Mouse (Mus musculus) lung, embryonic 14.5 days (tissue): Measurements from ENCODE around the gene Por. TPM values are rescaled to one million over a fixed set of nuclear protein-coding genes. Genes with fewer than 3 reads are reported as not detected.

Source experiments
- ATAC-seq: fragments of 200-750 bp; cut with Nextera tagmentation; 2 replicates; pipeline ENCODE4 v1.8.0; 2017; ENCODE audit warnings: mild to moderate bottlenecking, moderate TSS enrichment, moderate library complexity; ENCODE audit not compliant: insufficient read depth
- DNase-seq: peaks from one replicate; pipeline ENCODE4 v3.0.0-alpha.2; 2015
- H3K27ac ChIP-seq: fragments of 300-500 bp; sonication (generic); 2 replicates; pipeline ENCODE4 v1.5.1; 2014; ENCODE audit warnings: low read depth, mild to moderate bottlenecking, moderate library complexity
- H3K27me3 ChIP-seq: fragments of 300-500 bp; sonication (generic); 2 replicates; pipeline ENCODE4 v1.6.1; 2014; ENCODE audit warnings: low read length, control low read depth; ENCODE audit not compliant: insufficient read depth
- H3K36me3 ChIP-seq: fragments of 300-500 bp; sonication (generic); 2 replicates; pipeline ENCODE4 v1.6.1; 2014; ENCODE audit warnings: control low read depth; ENCODE audit not compliant: insufficient read depth
- H3K4me1 ChIP-seq: fragments of 300-500 bp; sonication (generic); 2 replicates; pipeline ENCODE4 v1.6.1; 2014; ENCODE audit warnings: antibody characterized with exemption, control low read depth; ENCODE audit not compliant: insufficient read depth
- H3K4me2 ChIP-seq: fragments of 300-500 bp; sonication (generic); 2 replicates; pipeline ENCODE4 v1.6.1; 2014; ENCODE audit warnings: mild to moderate bottlenecking
- H3K4me3 ChIP-seq: fragments of 300-500 bp; sonication (generic); 2 replicates; pipeline ENCODE4 v1.5.1; 2014; ENCODE audit warnings: low read depth, low read length
- H3K9ac ChIP-seq: fragments of 300-500 bp; sonication (generic); 2 replicates; pipeline ENCODE4 v1.6.1; 2014
- H3K9me3 ChIP-seq: fragments of 300-500 bp; sonication (generic); 2 replicates; pipeline ENCODE4 v1.6.1; 2016; ENCODE audit warnings: low read depth, low read length, control low read depth
- CTCF ChIP-seq: IDR thresholded peaks from 2 replicates; pipeline ENCODE4 v1.5.1; 2016; ENCODE audit warnings: antibody characterized with exemption, low read depth
- WGBS: fragments of 180-500 bp; shearing (Covaris S2); extraction: QIAGEN DNeasy Blood & Tissue Kit; methylation state at CpG from one replicate; pipeline ENCODE4 v1.1.7; 2014; 5-methylcytosine and 5-hydroxymethylcytosine counted together
- polyA plus RNA-seq: library from polyadenylated mRNA; unstranded; fragments of >200 nt; fragmentation: Nextera tagmentation; extraction: Ambion mirVana; gene quantifications from 2 replicates; pipeline ENCODE4 v1.2.1, GENCODE M21; 2014

The Por gene
- polyA plus RNA-seq, 1 experiment from 2014 or later: 52.7 TPM

- 89% methylated on average over 10 of the region's 10 CpGs for WGBS
Measured at GRCm38 (mm10) chr5:135730916-135731315, 61.1 kb downstream of the Por start.

GRCm38 (mm10) chr5:135731322-135731721 lies 61.5 kb downstream of the Por start:
- no peaks in the 10 kb centered on the region; the same call in 1 of the 2 replicates for H3K4me1 ChIP-seq
- DNase-seq (no peak), ATAC-seq (no peak)
- peaks cover 74% of the 10 kb centered on the region for H3K36me3 ChIP-seq
- H3K9me3 ChIP-seq: no peaks in the 10 kb centered on the region
- 91% methylated on average over 16 of the region's 16 CpGs for WGBS
- no peak overlapping the region for H3K4me3 ChIP-seq
- no peak overlapping the region for H3K9ac ChIP-seq
- no peaks in the 10 kb centered on the region for H3K27me3 ChIP-seq
- H3K4me2 ChIP-seq: no peak overlapping the region
- H3K27ac ChIP-seq: no peak overlapping the region
- TF ChIP-seq CTCF: no peak

More at GRCm38 (mm10) chr5:135730916-135731315, 61.1 kb downstream of the Por start:
- Histone ChIP-seq H3K36me3 (peaks cover 70% of the 10 kb centered on the region), H3K27me3 (no peaks in the 10 kb centered on the region), H3K9me3 (no peaks in the 10 kb centered on the region), H3K4me1 (peaks cover 2% of the 10 kb centered on the region), H3K27ac (no peak overlapping the region), H3K4me3 (no peak overlapping the region), H3K4me2 (no peak overlapping the region), H3K9ac (no peak overlapping the region)
- ATAC-seq (no peak), DNase-seq (no peak)
- no peak for TF ChIP-seq CTCF

- DNase-seq (no peak), ATAC-seq (no peak)
- no peak for TF ChIP-seq CTCF
- Histone ChIP-seq H3K4me3 (no peak overlapping the region), H3K27me3 (no peaks in the 10 kb centered on the region), H3K4me1 (no peaks in the 10 kb centered on the region), H3K27ac (no peak overlapping the region), H3K4me2 (no peak overlapping the region), H3K9me3 (no peaks in the 10 kb centered on the region), H3K36me3 (peaks cover 89% of the 10 kb centered on the region), H3K9ac (no peak overlapping the region)
- 84% methylated on average over 4 of the region's 4 CpGs for WGBS
Measured at GRCm38 (mm10) chr5:135733071-135733470, 63.2 kb downstream of the Por start.

GRCm38 (mm10) chr5:135734057-135734680 lies 64.3 kb downstream of the Por start:
- TF ChIP-seq CTCF: no peak
- Histone ChIP-seq H3K4me2 (no peak overlapping the region), H3K27me3 (no peaks in the 10 kb centered on the region), H3K4me3 (no peak overlapping the region), H3K4me1 (no peaks in the 10 kb centered on the region), H3K27ac (no peak overlapping the region), H3K36me3 (peaks cover 87% of the 10 kb centered on the region), H3K9ac (no peak overlapping the region), H3K9me3 (no peaks in the 10 kb centered on the region)
- ATAC-seq (no peak), DNase-seq (no peak)
- 90% methylated on average over 42 of the region's 42 CpGs for WGBS

- H3K9ac ChIP-seq: no peak overlapping the region
- H3K27me3 ChIP-seq: no peaks in the 10 kb centered on the region
- no peak overlapping the region for H3K27ac ChIP-seq
- DNase-seq: no peak
- no peak for ATAC-seq
- peaks cover 71% of the 10 kb centered on the region for H3K36me3 ChIP-seq
- 84% methylated on average over 13 of the region's 13 CpGs for WGBS
- no peak for TF ChIP-seq CTCF
- H3K4me1 ChIP-seq: no peaks in the 10 kb centered on the region
- no peaks in the 10 kb centered on the region for H3K9me3 ChIP-seq
- H3K4me2 ChIP-seq: no peak overlapping the region
- no peak overlapping the region for H3K4me3 ChIP-seq
Measured at GRCm38 (mm10) chr5:135735741-135736140, 65.9 kb downstream of the Por start.

- H3K9me3 ChIP-seq: no peaks in the 10 kb centered on the region
- no peaks in the 10 kb centered on the region for H3K27me3 ChIP-seq
- peaks cover 68% of the 10 kb centered on the region for H3K36me3 ChIP-seq
- ATAC-seq (no peak), DNase-seq (no peak)
- 83% methylated on average over 16 of the region's 16 CpGs for WGBS
- no peak overlapping the region for H3K9ac ChIP-seq
- H3K4me3 ChIP-seq: no peak overlapping the region
- no peak overlapping the region for H3K27ac ChIP-seq
- no peaks in the 10 kb centered on the region for H3K4me1 ChIP-seq
- no peak for TF ChIP-seq CTCF
- no peak overlapping the region for H3K4me2 ChIP-seq
Measured at GRCm38 (mm10) chr5:135736544-135736943, 66.7 kb downstream of the Por start.

GRCm38 (mm10) chr5:135737154-135737553 lies 67.3 kb downstream of the Por start:
- H3K9me3 ChIP-seq: no peaks in the 10 kb centered on the region
- H3K4me1 ChIP-seq: no peaks in the 10 kb centered on the region
- no peak overlapping the region for H3K27ac ChIP-seq
- 79% methylated on average over 7 of the region's 7 CpGs for WGBS
- peak; percentile 62 for TF ChIP-seq CTCF
- H3K36me3 ChIP-seq: peaks cover 66% of the 10 kb centered on the region
- no peaks in the 10 kb centered on the region for H3K27me3 ChIP-seq
- no peak overlapping the region for H3K9ac ChIP-seq
- no peak for DNase-seq
- H3K4me2 ChIP-seq: no peak overlapping the region
- no peak for ATAC-seq
- H3K4me3 ChIP-seq: no peak overlapping the region
